Mouse (Mus musculus) bone marrow, adult 2 months (tissue): ENCODE measurements around the gene Elp4.

ENCODE experiments used
- CTCF ChIP-seq: fragments of 200-500 bp; IDR thresholded peaks from 2 replicates; pipeline ENCODE4 v1.5.1; 2011; ENCODE audit warnings: low read length, control low read depth; ENCODE audit not compliant: control insufficient read depth, insufficient read depth
- POLR2A ChIP-seq: fragments of 200-500 bp; IDR thresholded peaks from 2 replicates; pipeline ENCODE4 v1.6.1; 2011; ENCODE audit warnings: low read depth, mild to moderate bottlenecking, control low read depth, low read length, borderline replicate concordance; ENCODE audit not compliant: control insufficient read depth

- no peak for TF ChIP-seq POLR2A
- TF ChIP-seq CTCF = no peak
These were observed 12.3 kb upstream of the Elp4 start for GRCm38 (mm10) chr2:105916671-105917070.
